Mouse (Mus musculus): Measurements from ENCODE around the gene Tex261. TPM values are rescaled to one million over a fixed set of nuclear protein-coding genes. Genes with fewer than 3 reads are reported as not detected.
"Not testable (repeated sequence)": the region's sequence is repeated elsewhere in the genome, so short reads cannot be mapped to it uniquely, and the experiment has no call there.

Tex261 gene
- total RNA-seq (2022) = 10 to 100 TPM; 48.3 to 59.3 (median 53.5) TPM

GRCm38 (mm10) chr6:83775638-83776293 is at the start of gene Tex261:
Tex261 (minus strand) TSS chr6:83775813.
- DNase-seq (ENCODE audit: low spot score in 2 of 2) = peak; percentile 82 to 90

GRCm38 (mm10) chr6:83821856-83822255 is 46.2 kb upstream of the Tex261 start:
- DNase-seq (ENCODE audit: low spot score in 2 of 2) = no peak

GRCm38 (mm10) chr6:83820727-83821515 is 45.3 kb upstream of the Tex261 start:
- DNase-seq (ENCODE audit: low spot score in 2 of 2) = no peak

GRCm38 (mm10) chr6:83818996-83819395 is 43.4 kb upstream of the Tex261 start:
- no peak for DNase-seq (ENCODE audit: low spot score in 2 of 2)

- DNase-seq (ENCODE audit: low spot score in 2 of 2) = no peak
Measured at GRCm38 (mm10) chr6:83815801-83816200, 40.2 kb upstream of the Tex261 start.

- DNase-seq (ENCODE audit: low spot score in 2 of 2) = no peak
Measured at GRCm38 (mm10) chr6:83802846-83803245, 27.2 kb upstream of the Tex261 start.

- DNase-seq (ENCODE audit: low spot score in 2 of 2) = peak in 1 of 2 experiments; percentile 55
Measured at GRCm38 (mm10) chr6:83802033-83802432, 26.4 kb upstream of the Tex261 start.

GRCm38 (mm10) chr6:83796686-83797085 is 21.1 kb upstream of the Tex261 start:
- no peak for DNase-seq (ENCODE audit: low spot score in 2 of 2)

- peak in 1 of 2 experiments; percentile 32 for DNase-seq (ENCODE audit: low spot score in 2 of 2)
Measured at GRCm38 (mm10) chr6:83795492-83795900, 19.9 kb upstream of the Tex261 start.

- peak; percentile 92 to 93 for DNase-seq (ENCODE audit: low spot score in 2 of 2)
Measured at GRCm38 (mm10) chr6:83794760-83795296, 19.2 kb upstream of the Tex261 start, which contains the start of gene Nagk. Nagk (plus strand) TSS chr6:83794982.

GRCm38 (mm10) chr6:83791251-83791890 is 15.8 kb upstream of the Tex261 start:
- no peak for DNase-seq (ENCODE audit: low spot score in 2 of 2)

- not testable (repeated sequence) for DNase-seq (ENCODE audit: low spot score in 2 of 2)
Measured at GRCm38 (mm10) chr6:83790533-83790932, 14.9 kb upstream of the Tex261 start.

- DNase-seq (ENCODE audit: low spot score in 2 of 2) = no peak
Measured at GRCm38 (mm10) chr6:83788554-83788953, 12.9 kb upstream of the Tex261 start.

- DNase-seq (ENCODE audit: low spot score in 2 of 2) = no peak
Measured at GRCm38 (mm10) chr6:83786426-83786825, 10.8 kb upstream of the Tex261 start.

GRCm38 (mm10) chr6:83779026-83779425 is 3.4 kb upstream of the Tex261 start:
- DNase-seq (ENCODE audit: low spot score in 2 of 2) = peak in 1 of 2 experiments; percentile 34

- no peak for DNase-seq (ENCODE audit: low spot score in 2 of 2)
Measured at GRCm38 (mm10) chr6:83778306-83778705, 2.7 kb upstream of the Tex261 start.

GRCm38 (mm10) chr6:83774781-83775563 is 641 bp downstream of the Tex261 start:
- DNase-seq (ENCODE audit: low spot score in 2 of 2) = no peak

- no peak for DNase-seq (ENCODE audit: low spot score in 2 of 2)
Measured at GRCm38 (mm10) chr6:83774126-83774525, 1.5 kb downstream of the Tex261 start.

- no peak for DNase-seq (ENCODE audit: low spot score in 2 of 2)
Measured at GRCm38 (mm10) chr6:83768485-83768884, 7.1 kb downstream of the Tex261 start.

GRCm38 (mm10) chr6:83766982-83767381 is 8.6 kb downstream of the Tex261 start:
- no peak for DNase-seq (ENCODE audit: low spot score in 2 of 2)

GRCm38 (mm10) chr6:83762880-83763431 is 12.7 kb downstream of the Tex261 start:
- no peak for DNase-seq (ENCODE audit: low spot score in 2 of 2)
